Mouse (Mus musculus) G1E (cell line): Measurements from ENCODE around the gene Mark2.

Source experiments
- CTCF ChIP-seq: IDR thresholded peaks from 2 replicates; pipeline ENCODE4 v1.5.1; 2012; ENCODE audit warnings: low read depth, low read length, inconsistent platforms, mixed read lengths
- GATA1 ChIP-seq: IDR thresholded peaks from 2 replicates; pipeline ENCODE4 v1.6.1; 2012; ENCODE audit warnings: borderline replicate concordance, low read length, inconsistent platforms, mixed read lengths
- TAL1 ChIP-seq: conservative IDR thresholded peaks from 2 replicates; pipeline ENCODE4 v1.6.1; 2012; ENCODE audit warnings: low read depth, low read length, inconsistent platforms, mixed read lengths

DNA sequence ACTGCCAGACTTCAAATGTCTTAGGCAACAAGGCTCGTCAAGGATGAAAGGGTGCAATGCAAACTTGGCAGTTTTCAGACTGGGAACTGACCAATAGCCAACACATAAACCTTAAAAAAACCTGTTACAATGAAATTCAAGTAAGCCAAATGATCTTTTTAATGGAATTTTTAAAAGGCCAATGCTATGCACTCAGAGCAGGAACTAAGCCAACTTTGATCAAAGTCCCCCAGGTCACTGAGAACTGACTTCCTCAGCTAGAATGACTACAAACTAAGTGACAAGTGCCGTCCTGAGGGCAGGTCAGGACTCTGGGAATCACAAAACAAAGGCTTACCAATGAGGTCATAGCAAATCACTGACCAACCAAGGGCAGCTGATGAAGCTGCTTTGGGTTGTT, 21.5 kb downstream of the Mark2 start:
- TF ChIP-seq CTCF (no peak), TAL1 (no peak), GATA1 (no peak)
